Mouse (Mus musculus): ENCODE measurements around the gene Hadha. TPM values are rescaled to one million over a fixed set of nuclear protein-coding genes. Genes with fewer than 3 reads are reported as not detected.

The Hadha gene
- 114 TPM for polyA plus RNA-seq (2017; shearing (Covaris generic))

DNA sequence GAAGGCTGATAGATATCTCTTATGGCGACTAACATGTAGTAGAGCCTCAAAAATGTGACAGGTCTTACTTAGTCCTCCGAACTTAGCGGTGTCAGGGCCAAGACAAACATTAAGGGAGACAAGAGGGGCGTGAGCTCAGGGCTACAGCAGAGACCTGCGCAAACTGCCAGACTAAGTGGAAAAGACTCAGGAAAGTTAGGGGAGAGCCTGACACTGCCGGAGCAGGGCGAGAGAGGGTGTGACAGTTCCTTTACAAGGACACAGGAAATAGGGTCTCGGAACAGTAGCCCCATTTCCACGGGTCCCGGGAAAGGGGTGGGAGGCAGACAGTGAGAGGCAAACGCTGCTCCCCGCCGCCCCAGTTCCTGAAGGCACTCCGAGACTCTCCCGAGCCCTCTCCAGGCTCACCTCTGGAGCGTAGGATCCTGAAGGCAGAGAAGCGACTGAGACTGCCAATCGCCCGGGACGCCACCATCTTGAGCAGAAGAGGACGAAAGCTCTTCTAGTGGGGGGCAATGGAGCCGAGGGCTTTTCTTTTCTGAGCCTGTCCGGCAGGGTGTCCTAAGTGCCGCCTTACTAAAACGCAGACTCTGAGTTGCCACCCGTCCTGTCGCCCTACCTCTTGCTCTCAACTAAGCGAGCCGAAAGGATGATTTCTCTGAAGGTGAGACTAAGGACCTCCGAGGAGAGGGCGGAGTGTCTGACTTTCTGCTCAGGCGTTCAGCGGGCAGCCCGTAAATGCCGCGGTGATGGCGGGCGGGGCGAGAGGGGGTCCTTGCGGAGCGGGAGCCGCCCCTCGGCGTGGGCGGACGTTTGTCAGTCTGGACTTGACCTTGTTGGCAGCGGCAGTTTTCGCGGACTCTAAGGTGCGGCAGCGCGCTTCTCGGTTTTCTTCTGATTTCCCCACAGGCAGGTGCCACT is at the start of gene Hadha, which contains the start of gene Hadhb:
Hadha (minus strand) TSS at position 689 of the 921 bp plus-strand sequence.
Hadhb (plus strand) TSS at position 775 of the 921 bp plus-strand sequence.

GRCm38 (mm10) chr5:30105668-30106300 is 49.2 kb downstream of the Hadha start, which contains the start of gene 3110082J24Rik:
Gene 3110082J24Rik, minus strand, starts transcription at chr5:30106086.

GRCm38 (mm10) chr5:30104841-30105667 is 49.9 kb downstream of the Hadha start, which contains the start of gene Garem2:
Gene Garem2, plus strand, starts transcription at chr5:30105161.

GRCm38 (mm10) chr5:30072825-30073821 is 81.8 kb downstream of the Hadha start, which contains the start of gene Tyms:
Gene Tyms, minus strand, starts transcription at chr5:30073617.

Other genes with a start within 250 kb of the Hadha start
- 0.29 TPM for gene Il6, start 142.0 kb downstream of the Hadha start, polyA plus RNA-seq (2017; shearing (Covaris generic))
- 60.9 TPM for gene Tyms, start 81.5 kb downstream of the Hadha start, polyA plus RNA-seq (2017; shearing (Covaris generic))
- gene Garem2, start 50.0 kb downstream of the Hadha start, polyA plus RNA-seq (2017; shearing (Covaris generic)): not detected
- gene 3110082J24Rik, start 49.1 kb downstream of the Hadha start, polyA plus RNA-seq (2017; shearing (Covaris generic)): not detected
- gene Hadhb, start 86 bp upstream of the Hadha start, polyA plus RNA-seq (2017; shearing (Covaris generic)): 207 TPM
- gene Adgrf3, start 50.6 kb upstream of the Hadha start, polyA plus RNA-seq (2017; shearing (Covaris generic)): 0.24 TPM
- gene Selenoi, start 77.4 kb upstream of the Hadha start, polyA plus RNA-seq (2017; shearing (Covaris generic)): 22.4 TPM
- gene Drc1, start 126.2 kb upstream of the Hadha start, polyA plus RNA-seq (2017; shearing (Covaris generic)): 4.5 TPM

Measured in activated CD4-positive, CD25-positive, alpha-beta regulatory T cell, adult 9 weeks (primary cell).